14 mouse cellular contexts compared by ENCODE assay signal in the genomic region with DNA sequence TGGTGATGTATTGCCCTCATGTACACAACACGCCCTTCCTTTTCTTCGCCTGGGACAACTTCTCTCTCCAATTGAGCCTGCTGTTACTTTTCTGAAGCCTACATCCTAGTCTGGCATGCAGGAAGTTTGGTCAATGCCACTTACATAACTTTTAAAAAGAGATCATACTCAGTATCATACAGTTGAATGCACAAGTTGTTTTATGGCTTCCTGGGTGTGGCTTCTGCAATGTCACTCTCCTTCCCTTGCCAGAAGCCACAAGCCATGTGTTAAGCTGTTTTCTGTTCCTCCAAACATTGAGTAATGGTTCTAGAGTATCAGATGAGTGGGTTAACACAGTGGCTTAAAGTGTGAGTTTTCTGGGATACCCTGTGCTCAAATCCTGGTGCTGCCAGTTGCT. TPM values are rescaled to one million over a fixed set of nuclear protein-coding genes. Genes with fewer than 3 reads are reported as not detected.
DNase-seq lines count a peak whose midpoint lies in the region; ATAC-seq and TF ChIP-seq lines count a peak whose summit lies in the region.
"Had no signal": no experiment of that assay in that cellular context is flagged by ENCODE, and none has a peak within 500 bp of the region (broad histone marks: within the 10 kb centered on the region; RNA-seq: fewer than 3 reads in every experiment).

No protein-coding gene starts in this region.

- H3K36me3 ChIP-seq in kidney, postnatal 0 days (ENCODE audit: insufficient read depth, low read length): no peaks in the 10 kb centered on the region
- H3K36me3 ChIP-seq in macrophage (ENCODE audit: inconsistent target): no peaks in the 10 kb centered on the region
- H3K36me3 ChIP-seq: embryonic facial prominence, embryonic 15.5 days; stomach, embryonic 15.5 days had no signal

- no peak for ATAC-seq in kidney, postnatal 0 days (replicated peaks; ENCODE audit: low FRiP score, low read depth)

- H3K4me3 ChIP-seq in kidney, postnatal 0 days (replicated peaks; ENCODE audit: low read depth, low read length): no peak overlapping the region
- no peak overlapping the region for H3K4me3 ChIP-seq in macrophage (ENCODE audit: inconsistent target)
- H3K4me3 ChIP-seq: embryonic facial prominence, embryonic 15.5 days; stomach, embryonic 15.5 days had no signal

- no peak overlapping the region for H3K4me2 ChIP-seq in kidney, postnatal 0 days (ENCODE audit: low read length)
- H3K4me2 ChIP-seq: embryonic facial prominence, embryonic 15.5 days; lung, embryonic 14.5 days; stomach, embryonic 15.5 days had no signal

- H3K27me3 ChIP-seq in kidney, postnatal 0 days (ENCODE audit: insufficient read depth, low read length): no peaks in the 10 kb centered on the region
- H3K27me3 ChIP-seq: embryonic facial prominence, embryonic 15.5 days; stomach, embryonic 15.5 days had no signal

- H3K79me2 ChIP-seq in macrophage (ENCODE audit: inconsistent target): peaks cover 7% of the 10 kb centered on the region; the same call in 1 of the 2 replicates

- no peaks in the 10 kb centered on the region for H3K9me3 ChIP-seq in kidney, postnatal 0 days (replicated peaks; ENCODE audit: low read length)
- H3K9me3 ChIP-seq: embryonic facial prominence, embryonic 15.5 days; stomach, embryonic 15.5 days had no signal

- peak; percentile 56 for DNase-seq in kidney, postnatal 0 days (ENCODE audit: low spot score)
- no peak for DNase-seq in kidney, postnatal 25 days
- peak; percentile 63 to 70 for DNase-seq in spleen, postnatal 36 days (ENCODE audit: low spot score in 2 of 2)
- no peak for DNase-seq in spleen, postnatal 4 days (ENCODE audit: low spot score in 2 of 2)
- DNase-seq in thymus, postnatal 25 days: no peak
- DNase-seq in cerebellum, adult 11-12 months: no peak
- DNase-seq: adrenal gland, adult 2 months; cerebellum, postnatal 25 days; gastrocnemius, postnatal 25 days; kidney, postnatal 4 days; lung, embryonic 14.5 days had no signal

- H3K27ac ChIP-seq in kidney, postnatal 0 days: no peak overlapping the region
- H3K27ac ChIP-seq in macrophage: peak overlapping the region; percentile 74
- H3K27ac ChIP-seq: embryonic facial prominence, embryonic 15.5 days; stomach, embryonic 15.5 days had no signal

- TF ChIP-seq CTCF in kidney, postnatal 0 days (IDR thresholded peaks at IDR 0.05; ENCODE audit: low read depth): no peak

- H3K4me1 ChIP-seq in kidney, postnatal 0 days (replicated peaks; ENCODE audit: insufficient read depth, low read length): no peaks in the 10 kb centered on the region

- no peak overlapping the region for H3K9ac ChIP-seq in kidney, postnatal 0 days (ENCODE audit: low read depth, low read length)
- H3K9ac ChIP-seq: embryonic facial prominence, embryonic 15.5 days; lung, embryonic 14.5 days; stomach, embryonic 15.5 days had no signal

- 66% methylated on average over 2 of the region's 2 CpGs for WGBS in kidney, postnatal 0 days
- 0% methylated on average over 2 of the region's 2 CpGs for WGBS in macrophage (ENCODE audit: missing documents)

RNA-seq across cellular contexts. Expression of gene Fam49a, which starts 58.8 kb away (rescaled TPM):
- polyA plus RNA-seq in kidney, postnatal 0 days (2015; fragmentation: Nextera tagmentation; extraction: Ambion mirVana): 5.6 and 6.2 TPM in 2 replicates
- 100 to 1,000 TPM in 19 of 26 experiments, 10 to 100 TPM in 7; 72.7 to 295 (median 143) TPM for total RNA-seq in macrophage (2018; cell fraction: chromatin; rRNA removed)
- total RNA-seq in macrophage (2018; cell fraction: cytosol; rRNA removed): 100 to 1,000 TPM in 7 of 26 experiments, 10 to 100 TPM in 19; 42.1 to 126 (median 91.4) TPM
- 100 to 1,000 TPM in 17 of 26 experiments, 10 to 100 TPM in 9; 38.7 to 326 (median 141) TPM for total RNA-seq in macrophage (2018; cell fraction: nucleus; rRNA removed)
- 22.6 to 41.6 TPM (median 39.8 TPM) in 3 replicates for polyA plus RNA-seq in macrophage (2018)

Comparison
In these comparisons a context has a peak if more than half of its experiments do, and no peak if none do; other contexts are left out.
1. DNase-seq: peak in kidney, postnatal 0 days (single experiment) and spleen, postnatal 36 days (2 of 2); none in kidney, postnatal 25 days (0 of 2), spleen, postnatal 4 days (0 of 2), thymus, postnatal 25 days (single experiment) and cerebellum, adult 11-12 months (single experiment).